Mouse (Mus musculus) urinary bladder, postnatal 4 days (tissue): ENCODE results near the gene Camk2d.

ENCODE experiments used
- DNase-seq, 2 experiments: peaks; one replicate each; pipeline ENCODE4 v3.0.0; 2021 to 2022; ENCODE audit warnings: low spot score in 2 of 2

Gene Camk2d

DNA sequence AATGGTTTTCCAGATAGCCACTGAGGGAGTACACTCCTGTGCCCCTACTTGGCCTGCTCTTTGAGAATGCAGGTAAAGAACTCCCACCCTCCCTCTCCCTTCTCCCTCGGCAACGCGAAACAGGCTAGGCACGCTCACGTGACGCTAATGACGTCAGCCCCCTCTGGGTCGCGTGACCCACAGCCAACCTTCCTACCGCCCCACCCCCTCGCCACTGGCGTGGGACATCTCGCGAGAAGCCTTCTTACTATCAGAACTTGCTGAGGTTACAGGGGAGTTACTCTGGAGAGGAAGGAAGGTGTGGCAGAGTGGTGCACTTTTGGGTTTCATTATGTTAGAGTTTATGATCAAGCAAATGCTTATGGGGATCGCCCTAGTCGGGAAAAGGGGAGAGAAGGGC, at the start of gene Camk2d:
Gene Camk2d (plus strand): TSS at position 217 of the 400 bp plus-strand sequence.
- DNase-seq, result peak; percentile 94 to 98

DNA sequence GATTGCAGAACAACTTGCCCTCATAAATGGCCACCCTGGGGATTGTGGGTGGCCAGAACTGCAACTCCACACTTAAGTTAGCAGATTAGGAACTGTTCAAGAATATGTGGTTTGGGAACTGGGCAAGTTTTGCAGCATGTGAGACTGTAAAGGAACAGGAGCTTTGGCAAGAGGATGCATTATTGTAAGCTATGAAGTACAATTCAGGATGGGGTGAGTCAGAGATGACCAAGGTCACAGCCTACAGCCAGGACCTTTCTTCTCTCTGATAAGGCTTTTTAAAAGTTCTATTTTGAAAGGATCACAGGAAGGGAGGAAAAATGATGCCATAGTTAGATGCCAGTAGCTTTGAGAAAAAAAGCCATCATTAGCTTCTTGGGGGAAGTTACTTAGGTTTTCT, 48.2 kb upstream of the Camk2d start:
- no peak for DNase-seq

DNA sequence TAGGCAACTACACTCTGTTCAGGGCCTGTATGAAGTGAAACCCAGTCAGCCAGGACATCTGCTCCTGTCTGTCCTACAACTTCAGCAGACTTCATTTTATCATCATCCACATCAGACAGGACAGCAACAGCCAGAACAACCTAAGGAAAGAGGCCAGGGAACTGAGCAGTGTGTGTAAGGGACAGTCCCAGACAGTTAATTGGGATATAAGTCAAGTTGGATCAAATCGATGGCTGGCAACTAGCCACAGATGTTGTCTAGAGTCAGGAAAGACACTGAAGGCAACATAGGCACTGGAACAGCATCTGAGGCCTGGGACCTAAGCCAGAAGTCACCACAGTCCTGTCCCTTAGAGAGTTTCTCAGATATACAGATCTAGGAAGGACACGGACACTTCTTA, 32.5 kb upstream of the Camk2d start:
- no peak for DNase-seq

DNA sequence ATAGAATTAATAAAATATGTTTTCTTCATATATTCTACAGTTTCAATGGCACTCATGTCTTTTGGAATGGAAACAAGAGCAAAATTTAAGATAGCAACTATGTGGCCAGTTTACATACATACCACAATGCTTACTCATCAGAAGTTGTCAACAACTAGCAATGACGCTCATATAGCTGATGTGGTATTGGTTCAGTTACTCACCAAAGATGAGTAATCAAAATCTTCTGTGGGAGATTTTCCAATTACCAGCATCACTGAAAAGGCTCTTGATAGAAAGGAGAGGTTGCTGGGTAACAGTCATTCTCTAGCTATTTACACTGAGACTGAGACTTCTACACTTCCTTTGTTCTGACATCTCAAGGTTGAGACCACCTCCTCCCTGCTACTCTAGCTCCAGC, 25.5 kb upstream of the Camk2d start:
- DNase-seq, result no peak

DNA sequence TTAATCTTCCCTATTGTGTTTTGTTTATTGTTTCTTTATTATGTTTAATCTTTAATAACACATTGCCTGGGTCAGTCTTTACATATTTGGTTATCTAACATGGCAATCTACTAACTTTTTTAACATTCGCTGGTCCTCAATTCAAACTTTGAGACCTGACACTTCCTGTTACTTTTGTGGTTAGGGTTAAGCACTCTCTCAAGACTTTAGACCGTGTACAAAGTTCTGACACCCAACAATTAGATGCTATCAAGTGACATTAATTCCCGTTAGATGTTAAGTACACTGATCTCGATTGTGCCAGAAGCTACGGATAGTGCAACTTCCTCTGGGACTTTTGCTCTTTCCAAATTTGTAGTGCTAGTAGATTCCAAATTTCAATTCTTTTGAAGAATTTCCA, 23.2 kb upstream of the Camk2d start:
- no peak for DNase-seq

DNA sequence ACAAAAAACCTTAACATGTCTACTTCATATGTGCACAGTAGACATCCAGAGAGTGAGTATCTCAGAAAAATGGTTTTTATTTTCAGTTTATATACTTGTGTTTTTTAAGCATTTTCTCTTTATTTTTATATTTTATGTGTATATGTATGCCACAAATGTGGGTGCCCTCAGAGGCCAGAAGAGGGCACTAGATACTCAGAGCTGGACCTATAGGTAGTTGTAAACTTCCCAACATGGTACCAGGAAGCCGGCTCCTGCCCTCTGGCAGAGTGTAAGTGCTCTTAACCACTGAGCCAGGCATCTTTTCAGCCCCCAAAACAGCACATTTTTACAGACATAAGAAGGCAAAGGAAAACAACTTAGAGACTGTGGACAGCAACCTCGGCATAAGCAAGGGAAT, 20.2 kb upstream of the Camk2d start:
- DNase-seq, result no peak

DNA sequence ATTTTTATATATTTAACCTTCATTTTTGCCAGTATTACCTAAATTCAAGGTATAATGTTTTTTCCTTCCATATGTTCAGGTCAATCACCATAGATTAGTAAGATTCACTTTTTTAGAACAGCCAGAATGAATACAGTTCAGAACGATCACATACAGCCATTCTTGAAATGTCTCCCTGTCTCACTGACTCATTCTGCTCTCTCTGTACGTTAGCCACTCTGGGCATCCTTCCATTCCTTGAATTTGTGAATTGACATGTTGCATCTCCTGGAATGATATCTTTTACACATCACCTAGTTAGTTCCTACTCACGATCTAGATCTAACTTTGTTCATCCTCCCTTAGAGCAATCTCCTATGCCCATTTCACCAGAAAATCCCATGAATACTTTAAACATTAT, 10.0 kb upstream of the Camk2d start:
- DNase-seq, result no peak

DNA sequence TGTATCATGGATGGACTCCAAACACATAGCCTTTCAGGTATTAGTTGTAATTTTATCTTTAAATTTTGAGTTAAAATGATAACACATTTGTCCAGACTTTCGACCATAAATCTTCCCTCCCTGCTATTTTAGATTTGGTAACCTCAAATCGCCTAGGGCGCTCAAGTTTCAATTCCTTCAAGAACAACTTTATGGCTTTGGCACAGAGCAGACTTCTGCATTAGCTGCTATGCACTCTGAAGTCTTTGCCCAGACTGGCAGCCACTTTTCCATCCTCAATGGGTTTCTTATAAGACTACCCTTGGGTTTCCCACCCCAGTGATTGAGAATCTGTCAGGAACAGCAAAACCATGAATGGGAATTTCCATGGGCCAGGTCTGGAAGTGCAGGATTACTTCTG, 8.6 kb upstream of the Camk2d start:
- no peak for DNase-seq

DNA sequence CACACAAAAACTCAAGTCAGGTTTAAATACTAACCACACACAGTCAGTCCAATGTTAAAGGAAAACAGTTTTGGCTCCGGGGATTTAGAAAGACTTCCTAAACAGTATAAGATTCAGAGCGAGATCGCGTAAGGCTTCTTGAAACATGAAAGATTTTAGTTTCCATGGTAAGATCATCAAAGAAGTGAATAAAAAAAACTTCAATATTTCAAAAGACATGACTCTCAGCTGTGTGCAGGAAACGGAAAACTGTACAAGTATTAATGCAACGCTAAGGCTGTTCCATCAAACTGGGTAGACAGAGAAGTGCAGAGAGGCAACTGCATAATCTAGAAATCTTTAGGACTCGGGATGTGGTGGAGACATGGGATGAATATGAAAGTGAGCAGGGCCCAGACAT, 6.5 kb upstream of the Camk2d start:
- no peak for DNase-seq

DNA sequence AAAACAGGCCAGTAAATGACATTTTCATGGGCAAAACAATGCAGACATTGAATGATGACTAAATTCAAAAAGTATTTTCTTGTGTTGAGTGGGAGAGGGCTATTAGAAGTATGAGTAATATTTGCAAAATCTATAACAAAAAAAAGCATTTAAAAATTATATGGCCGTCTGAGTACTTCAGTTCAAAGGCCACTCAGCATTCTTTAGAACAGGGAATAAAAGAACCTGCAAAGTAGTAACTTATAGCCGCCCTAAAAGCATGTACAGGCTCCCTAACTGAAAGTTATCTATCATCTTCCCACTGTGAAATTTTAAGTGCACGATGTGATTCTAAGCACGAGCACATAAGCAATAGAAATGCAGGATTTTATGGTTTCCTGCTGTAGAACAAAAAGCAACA, 646 bp upstream of the Camk2d start:
- no peak for DNase-seq

DNA sequence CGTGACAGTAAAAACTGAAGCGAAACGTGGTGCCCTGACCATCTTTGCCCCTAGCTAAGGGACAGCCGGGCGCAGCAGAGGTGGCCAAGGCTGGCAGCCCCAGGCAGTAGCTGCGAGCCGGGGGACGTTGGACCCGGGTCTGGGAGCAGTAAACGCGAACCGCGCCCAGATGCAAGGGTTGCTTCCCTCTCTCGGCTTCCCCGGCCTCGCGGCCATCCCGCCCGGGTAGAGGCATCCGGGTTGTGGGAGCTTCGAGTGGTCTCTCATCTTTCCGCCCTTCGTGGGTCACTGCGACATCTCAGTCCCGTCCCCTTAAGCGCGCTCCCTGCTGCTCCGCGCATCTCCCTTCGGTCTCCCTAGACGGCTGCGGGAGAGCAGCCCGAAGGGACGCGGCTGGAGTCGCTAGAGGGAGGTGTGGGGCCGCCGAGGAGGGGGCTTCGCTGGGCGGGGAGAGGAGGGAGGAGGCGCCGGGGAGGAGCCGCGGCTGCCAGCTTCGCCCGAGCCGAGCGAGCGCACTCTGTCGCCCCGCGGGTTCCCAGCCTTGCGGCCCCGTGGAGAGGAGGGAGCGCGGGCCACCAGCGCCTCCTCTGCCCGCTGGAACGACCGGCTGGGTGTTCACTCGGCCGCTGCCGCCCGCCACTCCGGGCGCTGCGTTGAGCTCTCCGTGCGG, 524 bp downstream of the Camk2d start:
- peak; percentile 86 to 91 for DNase-seq

DNA sequence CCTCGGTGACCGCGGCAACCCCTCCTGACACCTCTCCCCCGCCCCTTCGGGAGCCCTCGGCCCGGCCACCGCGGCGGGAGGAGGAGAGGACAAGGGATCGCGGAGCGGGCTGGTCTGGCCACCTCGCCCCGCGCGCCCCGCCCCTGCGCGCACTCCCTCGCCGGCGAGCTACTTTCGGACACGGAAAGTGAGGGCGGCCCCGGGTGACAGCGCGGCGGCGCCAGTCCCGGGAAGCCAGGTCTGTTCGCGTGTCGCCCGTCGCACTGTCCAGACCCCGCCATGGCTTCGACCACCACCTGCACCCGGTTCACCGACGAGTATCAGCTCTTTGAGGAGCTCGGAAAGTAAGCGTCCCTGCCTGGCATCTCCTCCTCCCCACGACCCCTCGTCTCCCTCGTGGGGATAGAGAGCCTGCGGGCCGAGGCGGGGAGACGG, 1.1 kb downstream of the Camk2d start:
- DNase-seq, result peak; percentile 79 to 80

DNA sequence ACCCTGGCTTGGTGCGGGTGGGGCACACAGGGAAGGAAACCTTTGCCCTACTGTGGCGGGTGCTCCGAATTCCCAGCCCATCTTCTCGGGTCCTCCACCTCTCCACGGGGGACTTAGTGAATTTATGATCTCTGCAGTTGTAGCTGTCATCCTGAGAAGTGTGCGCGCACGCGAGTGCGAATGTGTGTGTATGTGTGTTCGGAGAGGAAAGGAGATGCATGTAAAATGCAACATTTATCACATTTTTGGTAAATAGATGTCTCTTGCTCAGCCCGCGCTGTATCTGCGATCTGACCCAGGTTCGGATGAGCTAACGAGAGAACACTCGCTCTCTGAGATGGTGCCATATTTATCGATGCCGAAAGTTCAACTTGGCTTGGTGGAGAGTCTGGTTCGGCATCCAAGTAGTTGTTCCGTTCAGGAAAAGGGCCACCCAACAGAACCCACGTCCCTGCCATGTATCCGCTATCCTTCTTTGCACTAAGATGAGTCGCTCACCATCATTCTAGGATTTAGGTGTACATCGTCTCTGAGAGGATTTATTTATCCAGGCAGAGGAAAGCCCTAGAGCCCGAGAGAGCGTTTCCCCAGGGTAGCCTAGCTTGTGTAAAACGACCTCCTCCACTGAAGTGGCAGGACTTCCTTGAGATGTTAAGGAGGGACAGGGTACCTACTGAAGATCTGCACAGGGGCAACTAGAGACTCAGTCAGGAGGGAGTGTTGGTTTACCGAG, 1.7 kb downstream of the Camk2d start:
- no peak for DNase-seq

DNA sequence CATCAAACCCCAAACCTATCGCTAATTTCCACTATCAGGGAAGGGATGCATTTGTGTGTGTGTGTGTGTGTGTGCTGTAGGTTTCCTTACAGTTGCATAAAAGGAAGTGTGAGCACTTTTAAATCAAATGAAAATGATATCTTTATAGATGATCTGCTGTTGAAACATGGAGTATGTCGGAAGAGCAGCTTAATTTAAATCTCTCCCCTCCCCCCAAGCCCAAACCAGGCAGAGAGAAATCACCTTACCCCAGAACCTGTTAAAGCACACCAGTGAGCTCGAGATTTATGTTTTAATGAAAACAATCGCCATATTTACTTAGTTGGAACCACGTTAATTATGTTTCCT, 2.2 kb downstream of the Camk2d start:
- no peak for DNase-seq

DNA sequence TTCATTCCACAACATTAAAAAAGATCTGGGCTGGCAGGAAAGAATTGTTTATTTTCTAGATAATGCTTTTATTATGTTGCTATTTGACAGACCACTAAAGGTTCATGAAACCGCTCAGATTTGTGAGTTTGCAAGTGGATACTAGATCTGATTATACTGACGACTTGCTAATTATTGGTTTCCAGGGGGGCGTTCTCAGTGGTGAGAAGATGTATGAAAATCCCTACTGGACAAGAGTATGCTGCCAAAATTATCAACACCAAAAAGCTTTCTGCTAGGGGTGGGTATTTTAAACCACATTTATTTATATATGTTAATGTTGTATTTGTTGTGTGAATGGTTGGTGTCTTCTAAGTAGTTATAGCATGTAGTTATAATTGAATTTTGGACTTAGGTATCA, 2.8 kb downstream of the Camk2d start:
- no peak for DNase-seq

DNA sequence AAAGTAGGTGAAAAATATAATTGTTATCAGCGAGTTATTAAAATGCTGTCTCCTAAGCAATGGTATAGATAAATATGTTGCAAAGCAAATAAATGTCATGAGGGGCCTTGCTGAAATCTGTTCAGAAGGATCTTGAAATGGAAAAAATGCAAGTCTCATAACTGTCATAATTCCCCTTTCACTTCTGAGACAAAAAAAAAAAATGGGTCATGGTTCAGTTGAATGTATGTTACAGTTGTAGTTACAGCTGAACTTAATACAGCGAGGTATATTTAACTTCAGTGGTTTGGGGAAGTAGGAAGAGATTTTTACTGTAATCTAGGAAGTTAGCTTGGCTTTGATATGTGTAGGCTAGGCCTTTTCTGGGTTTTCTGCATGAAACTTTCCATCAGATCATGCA, 3.2 kb downstream of the Camk2d start:
- no peak for DNase-seq

DNA sequence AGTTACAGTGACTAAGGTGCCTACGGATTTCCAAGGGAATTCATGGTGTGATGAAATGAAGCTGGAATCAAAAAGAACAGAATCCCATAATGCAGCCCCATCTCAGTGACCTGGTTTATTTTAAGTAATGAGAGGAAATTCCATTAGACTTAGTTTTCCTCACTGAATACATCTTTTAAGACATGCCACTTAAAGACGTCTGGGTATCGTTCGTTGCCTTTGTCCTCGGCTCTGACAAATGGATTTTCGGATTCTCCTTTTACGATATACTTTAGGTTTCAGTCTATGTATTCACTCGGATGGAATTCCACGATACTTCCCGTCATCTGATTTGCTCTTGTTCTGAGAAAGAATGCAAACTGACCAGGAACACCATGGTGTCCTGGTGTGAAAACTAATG, 3.8 kb downstream of the Camk2d start:
- DNase-seq, result no peak

DNA sequence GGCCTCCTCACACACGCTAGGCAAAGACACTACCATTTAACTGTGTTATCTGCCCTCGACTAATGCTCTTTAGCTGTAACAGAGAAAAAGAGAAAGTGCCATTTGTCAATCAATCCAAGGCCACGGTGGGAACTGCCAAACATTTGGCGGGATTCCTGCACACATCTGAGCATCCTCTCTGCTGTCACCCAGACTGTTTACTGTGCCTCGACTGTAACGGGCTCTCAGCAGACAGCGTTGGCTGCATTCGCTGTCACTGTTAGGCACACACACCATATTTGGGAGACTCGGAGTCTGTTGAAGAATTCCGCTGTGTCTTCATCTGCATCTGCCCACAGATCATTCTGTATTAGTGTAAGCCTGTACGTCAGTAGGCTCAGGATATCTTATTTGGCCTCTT, 6.7 kb downstream of the Camk2d start:
- no peak for DNase-seq

DNA sequence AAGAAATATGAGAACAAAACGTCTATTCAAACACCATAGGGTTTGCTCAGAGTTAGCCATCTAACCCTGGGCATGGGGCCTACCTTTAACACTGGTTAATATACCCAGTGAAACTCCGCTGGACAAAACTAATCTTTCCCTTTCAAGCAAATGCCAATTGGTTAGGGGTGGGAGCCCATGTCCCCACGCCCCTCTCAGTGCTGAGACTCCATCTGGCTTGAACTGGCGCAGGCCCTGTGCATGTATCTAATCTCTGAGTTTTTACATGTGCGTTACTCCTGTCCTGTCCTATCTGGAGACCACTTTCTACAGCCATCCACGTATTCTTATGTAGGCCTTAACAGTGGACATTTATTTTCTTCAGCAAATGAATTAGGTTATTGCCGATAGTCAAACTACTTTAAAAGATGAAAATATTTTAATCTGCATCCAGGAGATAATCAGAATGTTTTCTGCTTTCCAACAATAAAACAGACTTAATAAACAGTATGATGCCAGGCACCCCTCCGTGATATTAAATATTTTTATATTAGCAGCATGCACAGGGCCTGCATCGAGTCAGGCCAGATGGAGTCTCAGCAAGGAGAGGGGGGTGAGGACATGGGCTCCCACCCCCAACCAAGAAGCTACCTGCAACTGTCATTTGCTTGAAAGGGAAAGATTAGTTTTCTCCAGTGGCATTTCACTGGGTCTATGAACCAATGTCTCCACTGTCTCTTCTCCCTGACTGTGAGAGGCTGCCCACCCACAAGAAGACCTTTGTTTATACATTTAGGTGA, 8.7 kb downstream of the Camk2d start:
- no peak for DNase-seq

DNA sequence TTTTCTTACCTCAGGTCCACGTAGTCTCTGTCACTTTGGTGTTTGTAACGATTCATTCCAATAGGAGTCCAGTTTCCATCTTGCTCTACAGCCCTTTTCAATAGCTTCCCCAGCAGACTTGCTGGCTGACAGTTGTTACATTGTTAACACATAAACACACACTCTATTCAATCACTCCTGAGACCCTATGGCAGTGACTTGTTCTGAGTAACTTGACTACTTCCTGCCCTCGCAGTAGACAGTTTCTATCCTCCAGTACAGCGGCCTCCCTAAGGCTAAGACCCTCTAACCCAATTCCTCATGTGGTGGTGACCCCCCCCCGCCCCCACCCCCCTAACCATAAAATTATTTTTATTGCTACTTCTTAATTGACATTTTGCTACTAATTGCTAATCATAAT, 13.2 kb downstream of the Camk2d start:
- no peak for DNase-seq

DNA sequence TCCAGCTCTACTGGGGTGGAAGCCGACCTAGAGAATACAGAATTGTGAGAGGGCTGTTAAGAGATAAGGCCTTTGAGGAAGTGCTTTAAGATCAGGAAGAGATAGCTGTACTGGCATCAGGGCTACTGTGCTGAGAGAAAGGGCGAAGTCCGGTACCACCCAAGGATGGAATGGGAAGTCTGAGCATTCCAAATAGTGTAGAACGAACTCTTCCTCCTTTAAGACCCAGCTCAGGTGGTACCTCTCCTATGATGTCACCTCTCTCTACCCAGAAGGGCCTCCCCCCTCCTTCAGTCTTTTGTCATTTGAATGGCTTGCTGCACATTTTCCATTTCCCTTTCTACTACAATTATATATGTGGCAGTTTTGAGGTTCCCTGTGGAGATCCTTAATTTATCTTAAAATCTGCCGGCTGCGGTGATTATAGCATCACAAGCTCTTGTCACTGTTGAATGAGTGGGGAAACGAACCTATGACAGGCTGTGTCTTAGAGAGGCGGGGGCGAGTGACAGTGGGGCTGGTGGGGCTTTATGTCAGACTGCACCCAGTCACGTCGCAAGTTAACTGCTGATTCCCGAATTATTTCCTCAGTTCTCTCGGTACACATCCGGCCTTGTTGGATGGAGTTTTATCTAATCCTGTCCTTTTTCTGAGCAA, 13.8 kb downstream of the Camk2d start:
- no peak for DNase-seq

DNA sequence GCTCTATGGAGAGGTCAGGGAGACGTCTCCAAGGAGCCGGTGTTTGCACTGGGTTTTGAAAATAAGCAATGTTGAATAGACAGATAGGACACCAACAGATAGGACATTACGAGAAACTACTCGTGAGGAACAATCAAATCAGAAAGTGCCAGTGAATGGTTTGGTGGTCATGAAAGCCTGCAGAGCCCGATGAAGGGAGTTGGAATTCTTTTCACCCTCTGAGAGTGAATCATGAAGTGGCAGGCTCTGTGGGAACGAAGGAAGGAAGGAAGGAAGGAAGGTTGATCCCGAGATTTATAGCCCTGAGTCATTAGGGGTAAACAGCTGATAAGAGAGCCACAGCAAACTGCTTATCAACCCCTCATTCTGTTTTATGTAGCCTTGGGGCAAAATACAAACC, 15.5 kb downstream of the Camk2d start:
- no peak for DNase-seq
